Mouse (Mus musculus) hindbrain, embryonic 12.5 days (tissue): ENCODE data around the gene Golm1. TPM values are rescaled to one million over a fixed set of nuclear protein-coding genes. Genes with fewer than 3 reads are reported as not detected.

Experiments
- ATAC-seq: fragments of 200-750 bp; cut with Nextera tagmentation; 2 replicates; pipeline ENCODE4 v1.8.0; 2017; ENCODE audit warnings: moderate TSS enrichment; ENCODE audit not compliant: low FRiP score
- H3K27ac ChIP-seq: fragments of 300-500 bp; sonication (generic); 2 replicates; pipeline ENCODE4 v1.5.1; 2016; ENCODE audit warnings: mild to moderate bottlenecking
- H3K27me3 ChIP-seq: fragments of 300-500 bp; sonication (generic); 2 replicates; pipeline ENCODE4 v1.6.1; 2016; ENCODE audit warnings: mild to moderate bottlenecking
- H3K36me3 ChIP-seq: fragments of 300-500 bp; sonication (generic); 2 replicates; pipeline ENCODE4 v1.6.1; 2016; ENCODE audit warnings: mild to moderate bottlenecking
- H3K4me1 ChIP-seq: fragments of 300-500 bp; sonication (generic); 2 replicates; pipeline ENCODE4 v1.6.1; 2016
- H3K4me2 ChIP-seq: fragments of 300-500 bp; sonication (generic); replicated peaks from 2 replicates; pipeline ENCODE4 v1.6.1; 2016; ENCODE audit warnings: mild to moderate bottlenecking
- H3K4me3 ChIP-seq: fragments of 300-500 bp; sonication (generic); 2 replicates; pipeline ENCODE4 v1.5.1; 2016; ENCODE audit warnings: mild to moderate bottlenecking
- H3K9ac ChIP-seq: fragments of 300-500 bp; sonication (generic); 2 replicates; pipeline ENCODE4 v1.6.1; 2016; ENCODE audit warnings: mild to moderate bottlenecking, moderate library complexity
- H3K9me3 ChIP-seq: fragments of 300-500 bp; sonication (generic); replicated peaks from 2 replicates; pipeline ENCODE4 v1.6.1; 2016; ENCODE audit warnings: mild to moderate bottlenecking
- WGBS: fragments of 180-500 bp; shearing (Covaris S2); methylation state at CpG from one replicate; pipeline ENCODE4 v1.1.7; 2016; 5-methylcytosine and 5-hydroxymethylcytosine counted together
- polyA plus RNA-seq: library from polyadenylated mRNA; unstranded; fragments of >200 nt; fragmentation: Nextera tagmentation; extraction: Ambion mirVana; gene quantifications from 2 replicates; pipeline ENCODE4 v1.2.1, GENCODE M21; 2016

The Golm1 gene
- polyA plus RNA-seq, 1 experiment from 2014 or later, result 91.3 TPM

DNA sequence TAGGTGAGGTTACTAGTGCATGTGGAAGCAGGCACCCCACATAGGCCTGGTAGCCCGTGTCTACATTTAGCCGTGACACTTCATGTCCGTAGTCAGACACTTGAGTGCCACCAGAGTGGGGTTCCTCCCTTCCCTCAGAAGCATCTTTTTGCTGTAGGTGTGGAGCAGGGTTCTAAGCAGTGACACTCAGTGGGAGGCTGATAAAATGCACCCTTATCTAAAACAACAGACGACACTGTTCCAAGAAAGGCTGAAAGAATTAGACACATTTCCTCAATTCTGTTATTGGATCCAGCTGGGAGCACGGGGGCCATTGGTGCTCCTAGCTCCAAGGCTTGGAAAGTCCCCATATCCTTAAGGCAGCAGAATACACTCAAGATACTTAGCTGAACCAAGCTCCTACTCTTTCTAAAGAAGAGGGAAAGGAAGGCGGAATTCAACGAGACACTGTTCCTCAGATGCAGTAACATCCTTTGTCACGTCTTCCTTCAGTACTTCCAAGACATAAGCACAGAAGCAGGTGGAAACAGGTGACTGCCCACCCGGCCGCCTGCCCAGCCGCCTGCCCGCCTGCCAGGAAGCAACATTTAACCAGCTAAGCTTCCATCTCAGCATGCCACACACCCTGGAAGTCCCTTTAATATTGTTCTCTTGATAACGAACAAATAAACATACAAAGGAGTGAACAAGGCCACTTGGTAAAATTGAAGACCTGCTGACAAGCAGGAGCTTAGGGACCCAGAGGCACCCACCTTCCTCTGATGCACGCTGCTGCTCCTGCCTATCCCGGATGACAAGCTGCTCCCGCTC lies 36.0 kb downstream of the Golm1 start:
- Histone ChIP-seq H3K9me3 (no peaks in the 10 kb centered on the region), H3K27me3 (no peaks in the 10 kb centered on the region), H3K4me3 (no peak overlapping the region), H3K9ac (no peak overlapping the region), H3K27ac (no peak overlapping the region), H3K4me1 (no peaks in the 10 kb centered on the region), H3K36me3 (peaks cover 61% of the 10 kb centered on the region), H3K4me2 (no peak overlapping the region)
- WGBS, result 92% methylated on average over 16 of the region's 16 CpGs
- ATAC-seq, result no peak

- Histone ChIP-seq H3K27ac (no peak overlapping the region), H3K4me2 (no peak overlapping the region), H3K4me3 (no peak overlapping the region), H3K4me1 (no peaks in the 10 kb centered on the region), H3K27me3 (no peaks in the 10 kb centered on the region), H3K9me3 (no peaks in the 10 kb centered on the region), H3K9ac (no peak overlapping the region), H3K36me3 (peaks cover 78% of the 10 kb centered on the region)
- 89% methylated on average over 7 of the region's 7 CpGs for WGBS
- no peak for ATAC-seq
Measured at GRCm38 (mm10) chr13:59637800-59638199, 37.8 kb downstream of the Golm1 start.

- Histone ChIP-seq H3K4me1 (no peaks in the 10 kb centered on the region), H3K36me3 (peaks cover 95% of the 10 kb centered on the region), H3K27ac (no peak overlapping the region), H3K4me3 (no peak overlapping the region), H3K9ac (no peak overlapping the region), H3K9me3 (no peaks in the 10 kb centered on the region), H3K4me2 (no peak overlapping the region), H3K27me3 (no peaks in the 10 kb centered on the region)
- 82% methylated on average over 5 of the region's 5 CpGs for WGBS
- ATAC-seq, result no peak
Measured at GRCm38 (mm10) chr13:59634637-59635036, 41.0 kb downstream of the Golm1 start.

- Histone ChIP-seq H3K4me2 (no peak overlapping the region), H3K27ac (no peak overlapping the region), H3K27me3 (no peaks in the 10 kb centered on the region), H3K4me3 (no peak overlapping the region), H3K9me3 (no peaks in the 10 kb centered on the region), H3K4me1 (no peaks in the 10 kb centered on the region), H3K9ac (no peak overlapping the region), H3K36me3 (peaks cover 88% of the 10 kb centered on the region)
- no peak for ATAC-seq
- 97% methylated on average over 7 of the region's 7 CpGs for WGBS
Measured at GRCm38 (mm10) chr13:59626739-59627138, 48.9 kb downstream of the Golm1 start.

- no peaks in the 10 kb centered on the region for H3K9me3 ChIP-seq
- H3K4me2 ChIP-seq, result no peak overlapping the region
- ATAC-seq, result no peak
- no peaks in the 10 kb centered on the region for H3K27me3 ChIP-seq
- no peak overlapping the region for H3K9ac ChIP-seq
- H3K4me3 ChIP-seq, result no peak overlapping the region
- 93% methylated on average over 5 of the region's 5 CpGs for WGBS
- H3K36me3 ChIP-seq, result peaks cover 86% of the 10 kb centered on the region
- no peaks in the 10 kb centered on the region for H3K4me1 ChIP-seq
- H3K27ac ChIP-seq, result no peak overlapping the region
Measured at GRCm38 (mm10) chr13:59624903-59625302, 50.7 kb downstream of the Golm1 start.

- no peak for ATAC-seq
- no peak overlapping the region for H3K9ac ChIP-seq
- H3K27ac ChIP-seq, result no peak overlapping the region
- no peaks in the 10 kb centered on the region for H3K27me3 ChIP-seq
- no peak overlapping the region for H3K4me3 ChIP-seq
- peaks cover 84% of the 10 kb centered on the region for H3K36me3 ChIP-seq
- H3K4me2 ChIP-seq, result no peak overlapping the region
- H3K9me3 ChIP-seq, result no peaks in the 10 kb centered on the region
- no peaks in the 10 kb centered on the region for H3K4me1 ChIP-seq
- WGBS, result 87% methylated on average over 3 of the region's 3 CpGs
Measured at GRCm38 (mm10) chr13:59624389-59624788, 51.2 kb downstream of the Golm1 start.

- no peaks in the 10 kb centered on the region for H3K4me1 ChIP-seq
- no peak for ATAC-seq
- H3K4me3 ChIP-seq, result no peak overlapping the region
- 92% methylated on average over 7 of the region's 7 CpGs for WGBS
- H3K27ac ChIP-seq, result no peak overlapping the region
- H3K36me3 ChIP-seq, result peaks cover 84% of the 10 kb centered on the region
- no peak overlapping the region for H3K4me2 ChIP-seq
- no peaks in the 10 kb centered on the region for H3K27me3 ChIP-seq
- no peak overlapping the region for H3K9ac ChIP-seq
- H3K9me3 ChIP-seq, result no peaks in the 10 kb centered on the region
Measured at GRCm38 (mm10) chr13:59621643-59622489, 53.7 kb downstream of the Golm1 start.

- no peaks in the 10 kb centered on the region for H3K27me3 ChIP-seq
- no peak overlapping the region for H3K9ac ChIP-seq
- ATAC-seq, result no peak
- H3K4me3 ChIP-seq, result no peak overlapping the region
- H3K4me2 ChIP-seq, result no peak overlapping the region
- 88% methylated on average over 6 of the region's 6 CpGs for WGBS
- H3K27ac ChIP-seq, result no peak overlapping the region
- peaks cover 72% of the 10 kb centered on the region for H3K36me3 ChIP-seq
- H3K9me3 ChIP-seq, result no peaks in the 10 kb centered on the region
- no peaks in the 10 kb centered on the region for H3K4me1 ChIP-seq
Measured at GRCm38 (mm10) chr13:59618463-59618862, 57.1 kb downstream of the Golm1 start.

DNA sequence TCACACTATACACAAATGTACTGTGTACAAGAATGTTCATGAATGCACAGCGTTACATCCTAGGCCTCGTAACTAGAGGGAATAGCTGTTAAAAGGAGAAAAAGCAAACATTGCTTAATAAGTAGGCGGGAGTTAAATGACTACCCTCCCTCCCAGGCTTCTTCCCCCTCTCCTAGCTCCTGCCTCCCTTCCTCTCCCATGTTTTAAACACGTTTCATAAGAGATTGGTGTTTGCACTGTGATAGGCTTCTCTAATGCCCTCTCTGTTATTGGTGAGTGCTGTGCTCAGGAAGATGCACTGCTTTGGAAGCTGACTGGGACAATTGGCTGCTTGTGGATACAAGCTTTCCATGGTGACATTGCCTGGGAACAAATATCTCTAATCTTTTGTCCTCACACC lies 60.1 kb downstream of the Golm1 start:
- H3K27me3 ChIP-seq, result no peaks in the 10 kb centered on the region
- H3K4me3 ChIP-seq, result no peak overlapping the region
- no peaks in the 10 kb centered on the region for H3K4me1 ChIP-seq
- ATAC-seq, result no peak
- H3K9me3 ChIP-seq, result no peaks in the 10 kb centered on the region
- H3K36me3 ChIP-seq, result peaks cover 66% of the 10 kb centered on the region
- 90% methylated on average over 4 of the region's 4 CpGs for WGBS
- H3K27ac ChIP-seq, result no peak overlapping the region
- no peak overlapping the region for H3K9ac ChIP-seq
- no peak overlapping the region for H3K4me2 ChIP-seq

- no peaks in the 10 kb centered on the region for H3K4me1 ChIP-seq
- H3K9me3 ChIP-seq, result no peaks in the 10 kb centered on the region
- ATAC-seq, result no peak
- WGBS, result 90% methylated on average over 4 of the region's 4 CpGs
- no peaks in the 10 kb centered on the region for H3K27me3 ChIP-seq
- peaks cover 69% of the 10 kb centered on the region for H3K36me3 ChIP-seq
- no peak overlapping the region for H3K9ac ChIP-seq
- no peak overlapping the region for H3K4me3 ChIP-seq
- H3K27ac ChIP-seq, result no peak overlapping the region
- no peak overlapping the region for H3K4me2 ChIP-seq
Measured at GRCm38 (mm10) chr13:59615152-59615551, 60.5 kb downstream of the Golm1 start.

DNA sequence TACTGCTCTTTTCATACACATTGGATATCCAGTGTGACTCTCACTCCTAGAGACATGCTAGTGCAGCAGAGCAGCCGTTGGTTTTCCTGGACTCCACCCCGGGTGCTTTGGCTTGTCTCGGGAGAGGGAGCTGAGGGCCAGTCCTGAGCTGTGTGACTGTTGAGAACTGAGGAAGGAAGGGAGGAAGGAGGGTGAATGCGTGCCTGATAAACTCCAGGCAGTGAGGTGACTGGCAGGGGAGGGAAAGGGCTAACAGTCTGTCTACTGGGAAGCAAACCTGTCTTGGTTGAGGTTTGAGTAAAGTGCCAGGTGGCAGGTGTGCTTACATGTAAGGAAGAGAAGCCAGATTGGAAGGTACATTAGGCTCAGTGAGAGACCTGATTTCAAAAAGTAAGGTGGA lies 61.7 kb downstream of the Golm1 start:
- Histone ChIP-seq H3K36me3 (peaks cover 70% of the 10 kb centered on the region), H3K4me2 (no peak overlapping the region), H3K9ac (no peak overlapping the region), H3K27me3 (no peaks in the 10 kb centered on the region), H3K9me3 (no peaks in the 10 kb centered on the region), H3K27ac (no peak overlapping the region), H3K4me1 (no peaks in the 10 kb centered on the region), H3K4me3 (no peak overlapping the region)
- WGBS, result 81% methylated on average over 4 of the region's 4 CpGs
- ATAC-seq, result no peak

DNA sequence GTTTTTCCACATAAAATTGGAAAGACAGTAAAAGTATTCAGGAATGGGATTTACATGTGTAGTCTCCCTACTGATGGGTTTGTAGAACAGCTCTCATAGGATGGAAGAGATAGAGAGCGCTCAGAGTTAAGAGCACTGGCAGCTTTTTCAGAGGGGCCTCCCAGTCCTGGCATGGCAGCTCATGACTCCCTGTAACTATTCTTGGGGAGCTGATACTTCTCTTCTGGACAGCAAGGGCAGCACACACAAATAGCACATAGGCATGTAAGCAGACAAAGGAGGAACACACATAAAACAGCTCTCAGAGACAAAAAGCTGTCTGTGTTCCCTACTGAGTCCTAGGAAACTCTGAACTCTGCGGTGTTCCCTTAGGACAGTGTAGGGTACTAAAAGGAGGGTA lies 65.2 kb downstream of the Golm1 start:
- 96% methylated on average over 2 of the region's 2 CpGs for WGBS
- Histone ChIP-seq H3K4me1 (no peaks in the 10 kb centered on the region), H3K4me3 (no peak overlapping the region), H3K27ac (no peak overlapping the region), H3K4me2 (no peak overlapping the region), H3K9me3 (no peaks in the 10 kb centered on the region), H3K36me3 (peaks cover 79% of the 10 kb centered on the region), H3K27me3 (no peaks in the 10 kb centered on the region), H3K9ac (no peak overlapping the region)
- ATAC-seq, result no peak
